Mouse (Mus musculus) cerebellum, adult 18-20 months (tissue): ENCODE data around the gene Sprr1b.
"Not testable (repeated sequence)": the region's sequence is repeated elsewhere in the genome, so short reads cannot be mapped to it uniquely, and the experiment has no call there.

Source experiments
- DNase-seq, 2 experiments: peaks; one replicate each; pipeline ENCODE4 v3.0.0; 2021

The Sprr1b gene

DNA sequence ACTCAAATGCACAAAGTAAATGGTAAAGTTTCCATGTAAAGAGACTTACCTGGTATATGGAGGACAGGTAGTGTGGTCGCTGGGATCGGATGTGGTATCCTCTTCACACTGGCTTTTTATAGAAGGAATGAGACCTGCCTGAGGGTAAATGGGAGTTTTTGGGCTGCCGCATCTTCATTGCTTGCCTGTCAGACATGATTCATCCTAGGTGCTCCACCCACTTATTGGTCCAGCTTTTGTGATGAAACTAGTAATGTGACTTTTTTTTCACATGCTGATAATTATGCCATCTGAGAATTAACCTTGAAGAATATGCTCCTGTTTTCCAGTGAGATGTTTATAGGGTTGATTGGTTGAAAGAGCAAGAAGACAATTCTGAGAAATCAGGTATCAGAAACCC, at the start of gene Sprr1b:
Sprr1b (minus strand) TSS at position 101 of the 400 bp plus-strand sequence.
- no peak for DNase-seq

DNA sequence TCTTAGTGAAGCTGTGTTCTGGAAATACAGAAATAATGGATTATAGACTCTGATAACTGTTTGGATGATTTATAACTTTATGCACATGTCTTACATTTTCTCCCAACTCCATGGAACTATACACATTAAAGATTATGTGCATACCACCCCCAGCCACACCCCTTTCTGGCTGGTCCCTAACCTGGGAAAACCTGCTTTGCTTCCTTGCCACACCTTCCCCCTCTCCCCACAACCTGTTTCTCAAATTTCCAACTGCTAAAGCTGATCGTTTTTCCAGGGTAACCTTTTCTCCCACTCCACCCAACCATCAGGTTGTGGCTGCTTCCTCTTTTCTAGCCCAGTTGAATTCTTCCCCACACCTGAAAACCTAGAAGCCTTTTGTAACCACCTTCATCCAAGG, 47.7 kb upstream of the Sprr1b start:
- no peak for DNase-seq

DNA sequence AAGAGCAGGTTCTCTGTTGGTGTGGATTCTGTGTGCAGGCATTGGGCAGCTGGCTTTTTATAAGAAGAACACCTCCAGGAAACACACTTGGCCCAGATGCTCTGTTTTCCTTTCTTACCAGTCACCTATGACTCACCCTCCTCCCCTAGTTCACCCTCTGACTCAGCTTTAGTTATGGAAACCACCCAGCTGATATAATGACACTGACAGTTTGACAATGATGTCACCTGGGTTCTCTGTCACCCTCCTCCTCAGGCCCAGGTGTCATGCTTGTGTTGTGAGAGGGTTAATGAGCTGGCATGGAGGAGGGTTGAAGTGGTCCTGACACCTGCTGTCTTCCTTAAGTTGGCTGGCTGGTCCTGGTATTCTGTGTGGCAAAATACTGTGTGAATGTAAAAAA, 47.3 kb upstream of the Sprr1b start, which contains the start of gene Sprr1a:
Sprr1a (minus strand) TSS at position 33 of the 400 bp plus-strand sequence.
- DNase-seq = no peak

DNA sequence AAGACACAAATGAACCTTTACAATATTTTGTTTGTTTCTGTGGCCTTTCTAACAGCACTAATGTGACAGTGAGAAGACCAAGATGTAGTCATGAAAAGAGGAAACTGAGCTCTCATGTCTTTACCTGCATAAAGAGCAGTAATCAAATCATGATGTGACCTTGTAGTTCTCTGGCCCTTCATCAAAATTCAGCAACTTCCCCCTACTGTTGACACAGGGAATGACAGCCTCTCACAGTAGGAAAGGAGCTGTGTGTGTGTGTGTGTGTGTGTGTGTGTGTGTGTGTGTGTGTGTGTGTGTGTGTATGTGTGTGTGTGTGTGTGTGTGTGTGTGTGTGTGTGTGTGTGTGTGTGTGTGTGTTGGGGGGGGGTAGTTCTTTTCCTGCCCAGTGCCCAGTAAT, 42.7 kb upstream of the Sprr1b start:
- DNase-seq = not testable (repeated sequence)

DNA sequence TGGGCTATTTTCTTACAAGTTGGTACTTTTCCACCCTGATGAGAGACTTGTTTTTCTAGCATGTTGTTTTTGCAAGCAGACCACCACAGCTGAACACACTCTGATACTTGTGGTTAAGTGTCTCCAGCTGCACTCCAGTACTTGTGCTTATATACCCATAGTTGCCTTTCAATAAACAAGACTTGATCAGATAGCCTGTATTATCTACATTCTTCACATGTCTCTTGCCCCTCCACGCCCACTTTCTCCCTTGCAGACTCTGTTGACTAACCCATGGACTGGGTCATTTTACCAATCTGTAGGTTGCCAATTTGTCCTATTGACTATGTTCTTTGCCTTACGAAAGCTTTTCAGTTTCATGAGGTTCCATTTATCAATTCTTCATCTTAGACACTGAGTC, 31.5 kb upstream of the Sprr1b start:
- no peak for DNase-seq

DNA sequence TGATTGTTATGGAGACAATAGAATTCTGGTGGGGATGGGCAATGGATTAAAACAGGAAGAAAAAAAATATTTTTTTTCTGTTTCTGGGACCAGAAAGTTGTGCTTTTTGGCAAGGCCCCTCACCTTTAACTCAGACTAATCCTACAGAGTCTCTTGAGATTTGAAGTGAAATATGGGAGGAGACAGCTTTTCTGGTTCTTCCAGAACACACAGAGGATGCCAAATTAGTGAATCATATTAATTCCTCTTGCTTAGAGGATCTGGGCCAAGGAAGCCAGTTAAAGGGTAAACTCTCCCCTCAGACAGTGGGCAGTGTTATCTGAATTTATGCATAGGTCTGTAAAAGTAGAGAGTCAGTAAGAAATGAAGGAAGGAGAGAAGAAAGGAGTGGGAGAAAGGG, 28.8 kb upstream of the Sprr1b start:
- DNase-seq = no peak

DNA sequence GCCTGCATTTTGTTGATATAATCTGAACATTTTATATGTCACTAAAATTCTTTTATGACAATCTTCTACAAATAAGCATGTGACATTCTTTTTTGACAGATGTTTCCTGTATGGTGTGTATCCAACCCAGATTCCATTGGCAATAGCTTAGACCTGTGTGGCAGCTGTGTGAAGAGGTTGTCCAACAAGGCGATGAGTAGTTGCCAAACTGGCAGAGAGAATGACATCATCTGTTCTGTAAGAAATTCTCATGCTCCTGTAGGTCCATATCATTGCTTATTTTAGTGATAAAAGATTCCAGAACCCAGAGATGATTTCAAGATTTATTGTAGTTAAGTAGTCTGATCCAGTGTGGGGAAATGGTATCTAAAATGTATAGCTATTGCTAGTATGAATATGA, 28.0 kb upstream of the Sprr1b start:
- DNase-seq = no peak

DNA sequence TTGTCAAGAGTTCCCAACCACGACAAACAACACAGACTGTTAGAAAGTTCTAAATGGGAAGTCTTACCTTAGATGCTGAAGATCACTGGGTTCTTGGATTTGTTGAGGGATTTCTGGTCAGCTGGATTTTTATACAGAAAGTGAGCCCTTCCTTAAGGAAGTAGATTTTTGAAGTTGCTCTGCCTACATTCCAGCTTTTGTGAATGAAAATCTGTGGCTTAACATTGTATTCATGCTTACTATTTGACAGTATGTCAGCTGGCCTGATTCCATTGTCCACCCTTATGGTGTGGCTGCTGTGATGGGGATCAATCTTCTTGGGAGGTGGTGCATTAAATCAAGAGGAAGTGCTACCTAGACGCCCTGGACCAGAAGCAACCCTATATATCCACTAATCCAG, 20.0 kb upstream of the Sprr1b start, which contains the start of gene Sprr3:
Sprr3 (minus strand) TSS at position 101 of the 400 bp plus-strand sequence.
- DNase-seq = no peak

DNA sequence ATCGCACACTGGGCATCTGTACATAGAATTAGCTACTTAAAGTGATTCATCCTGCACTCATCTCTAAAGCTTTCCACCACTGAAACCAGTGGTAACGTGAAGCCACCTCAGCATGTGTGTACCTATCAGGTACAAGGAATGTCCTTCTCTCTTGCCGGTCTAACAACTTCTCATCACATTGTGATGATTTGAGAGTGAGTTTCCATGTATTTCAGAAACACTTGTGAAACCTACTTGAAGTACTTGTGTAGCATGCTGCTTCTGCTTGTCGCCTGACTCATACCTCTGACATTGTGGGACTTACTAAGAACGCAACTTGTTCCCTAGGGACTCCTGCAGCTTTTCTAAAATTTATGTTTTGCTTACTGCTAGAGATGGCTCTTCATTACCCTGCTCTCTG, 16.6 kb upstream of the Sprr1b start:
- DNase-seq = no peak

DNA sequence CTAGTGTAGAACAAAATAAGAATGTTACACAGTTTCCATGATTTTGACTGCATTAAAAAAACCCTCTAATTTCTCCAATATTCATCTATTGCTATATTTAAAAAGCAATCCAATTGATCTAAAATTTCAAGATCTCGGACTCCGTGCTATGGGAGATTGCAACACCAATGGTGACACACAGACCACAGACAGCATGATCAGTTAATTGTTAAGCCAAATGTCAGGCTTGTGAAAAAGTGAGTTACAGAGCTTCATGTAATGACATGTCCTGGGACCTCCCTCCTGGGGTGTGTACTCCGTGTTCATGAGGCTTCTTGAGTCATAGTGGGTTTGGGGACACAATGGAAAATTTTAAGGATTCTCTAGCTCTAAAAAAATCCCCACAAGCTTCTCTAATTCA, 1.6 kb upstream of the Sprr1b start:
- no peak for DNase-seq

DNA sequence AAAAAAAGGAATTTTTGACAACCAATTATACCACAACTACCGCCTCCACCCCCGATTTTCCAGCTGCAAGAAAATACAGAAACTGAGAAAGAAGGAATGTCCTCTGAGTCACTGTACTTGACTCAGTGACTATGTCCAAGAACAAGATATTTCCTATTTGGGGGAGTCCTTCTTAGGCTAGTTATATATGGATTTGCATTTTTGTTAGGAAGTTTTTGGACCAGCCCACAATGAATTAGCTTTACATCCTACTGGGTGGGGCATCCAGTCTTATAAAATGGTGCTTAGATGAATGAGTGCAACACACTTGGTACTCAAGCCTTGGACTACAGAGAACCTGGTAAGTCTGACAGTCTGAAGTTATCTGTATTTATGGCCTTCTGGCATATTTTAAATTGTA, 6.3 kb downstream of the Sprr1b start, which contains the start of gene Sprr2k:
Sprr2k (plus strand) TSS at position 301 of the 400 bp plus-strand sequence.
- DNase-seq = no peak

DNA sequence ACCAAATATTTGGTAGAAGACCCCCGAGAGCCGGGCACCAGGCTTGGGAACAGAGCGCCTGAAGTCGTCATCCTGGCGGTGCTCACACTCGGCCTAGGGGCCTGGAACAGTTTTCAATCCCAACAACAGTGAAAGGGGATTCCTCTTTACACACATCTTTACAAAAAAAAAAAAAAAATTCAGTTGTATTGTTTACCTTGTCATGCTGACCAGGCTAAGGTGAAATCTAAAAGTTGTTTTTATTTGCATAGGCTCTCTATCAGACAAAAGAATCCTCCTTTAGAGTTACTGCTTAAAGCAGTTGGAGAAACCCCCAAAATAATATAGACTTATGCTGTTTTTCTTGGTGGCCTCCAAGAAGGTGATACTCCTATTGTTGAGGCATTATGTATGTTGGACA, 9.3 kb downstream of the Sprr1b start, which contains the start of gene Gm9774:
Gm9774 (minus strand) TSS at position 101 of the 400 bp plus-strand sequence.
- no peak for DNase-seq

DNA sequence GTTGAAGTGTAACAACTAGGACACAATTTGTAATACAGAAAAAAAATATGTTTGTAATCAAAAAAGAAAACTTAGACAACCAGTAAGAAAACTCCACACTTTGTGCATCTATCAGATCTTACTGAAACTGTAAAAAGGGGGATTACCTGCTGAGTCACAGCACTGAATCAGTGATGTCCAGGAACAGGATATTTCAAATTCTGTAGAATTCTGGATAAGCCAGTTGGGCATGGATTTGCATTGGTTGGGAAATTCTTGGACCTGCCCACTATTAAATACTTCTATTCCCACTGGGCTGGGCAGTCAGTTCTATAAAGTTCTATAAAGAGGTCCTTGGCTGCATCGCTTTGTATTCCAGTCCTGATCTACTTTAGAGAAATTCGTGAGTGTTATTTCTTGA, 20.8 kb downstream of the Sprr1b start, which contains the start of gene Sprr2j-ps:
Sprr2j-ps (plus strand) TSS at position 301 of the 400 bp plus-strand sequence.
- no peak for DNase-seq

DNA sequence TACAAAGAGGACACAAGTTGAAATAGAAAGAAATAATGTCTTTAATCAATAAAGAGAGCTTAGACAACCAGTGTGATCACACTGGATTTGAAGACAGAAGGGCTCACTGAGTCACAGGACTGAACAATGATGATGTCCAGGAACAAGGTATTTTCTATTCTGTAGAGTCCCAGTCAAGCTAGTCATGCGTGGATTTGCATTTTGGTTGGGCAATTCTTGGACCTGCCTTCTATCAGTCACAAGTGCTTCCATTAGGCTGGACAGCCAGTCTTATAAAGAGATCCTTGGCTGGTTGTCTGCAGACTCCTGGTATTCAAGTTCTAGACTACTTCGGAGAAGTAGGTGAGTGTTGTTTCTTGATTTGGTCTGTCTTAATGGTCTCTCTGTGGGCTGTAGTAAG, 30.9 kb downstream of the Sprr1b start, which contains the start of gene Sprr2i:
Sprr2i (plus strand) TSS at position 301 of the 400 bp plus-strand sequence.
- no peak for DNase-seq

DNA sequence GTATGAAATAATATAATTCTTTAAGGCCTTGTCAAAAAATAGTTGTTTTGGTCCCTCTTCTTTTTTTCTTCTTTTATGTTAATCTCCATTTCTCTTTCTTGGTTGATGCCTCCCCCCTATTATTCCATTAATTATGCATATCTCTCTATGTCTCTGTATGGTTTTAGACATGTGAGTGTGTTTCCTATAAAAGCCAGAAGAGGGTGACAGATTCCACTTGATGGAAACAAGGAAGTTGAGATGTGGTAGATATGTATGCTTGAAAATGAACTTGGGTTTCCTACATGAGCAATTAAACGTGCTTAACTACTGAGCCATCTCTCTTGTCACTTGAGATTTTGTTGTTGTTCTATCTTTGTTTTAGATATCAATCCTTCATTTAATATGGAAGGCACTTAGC, 44.3 kb downstream of the Sprr1b start:
- DNase-seq = no peak
